Mouse (Mus musculus): ENCODE measurements at regions not wholly inside any gene's neighbourhood (a gene's known extent, or its start where the extent isn't known, plus 50 kb on each side); places are given as distances from the start of the nearest gene placed in this dataset.

- no peak for DNase-seq
These were observed 580.2 kb downstream of the Zfp706 start for GRCm38 (mm10) chr15:36427334-36427733.

GRCm38 (mm10) chr15:36425902-36426301 is 581.7 kb downstream of the Zfp706 start:
- no peak for DNase-seq

GRCm38 (mm10) chr15:36424047-36424446 is 583.5 kb downstream of the Zfp706 start:
- DNase-seq, result no peak

- DNase-seq, result no peak
These were observed 584.8 kb downstream of the Zfp706 start for GRCm38 (mm10) chr15:36422781-36423180.

- DNase-seq, result no peak
These were observed 587.6 kb downstream of the Zfp706 start for GRCm38 (mm10) chr15:36419943-36420480.

GRCm38 (mm10) chr15:36417426-36417825 is 590.1 kb downstream of the Zfp706 start:
- DNase-seq, result no peak

GRCm38 (mm10) chr15:36415552-36416249 is 591.9 kb downstream of the Zfp706 start:
- no peak for DNase-seq

GRCm38 (mm10) chr15:36412016-36412415 is 595.6 kb downstream of the Zfp706 start:
- DNase-seq, result no peak

- no peak for DNase-seq
These were observed 602.1 kb downstream of the Zfp706 start for GRCm38 (mm10) chr15:36405446-36405845.

- peak; percentile 18 for DNase-seq
These were observed 604.0 kb downstream of the Zfp706 start for GRCm38 (mm10) chr15:36403336-36404119.

GRCm38 (mm10) chr15:36402051-36402450 is 605.5 kb downstream of the Zfp706 start:
- no peak for DNase-seq

- no peak for DNase-seq
These were observed 607.2 kb downstream of the Zfp706 start for GRCm38 (mm10) chr15:36400311-36400840.

- DNase-seq, result no peak
These were observed 608.1 kb downstream of the Zfp706 start for GRCm38 (mm10) chr15:36399355-36400012.

- no peak for DNase-seq
These were observed 609.2 kb downstream of the Zfp706 start for GRCm38 (mm10) chr15:36398099-36398982.

GRCm38 (mm10) chr15:36396791-36397190 is 610.8 kb downstream of the Zfp706 start:
- no peak for DNase-seq

- DNase-seq, result no peak
These were observed 611.3 kb downstream of the Zfp706 start for GRCm38 (mm10) chr15:36396245-36396644.

GRCm38 (mm10) chr15:36395672-36396050 is 611.9 kb downstream of the Zfp706 start:
- no peak for DNase-seq

- DNase-seq, result no peak
These were observed 612.5 kb downstream of the Zfp706 start for GRCm38 (mm10) chr15:36394914-36395671.

GRCm38 (mm10) chr15:36389775-36390174 is 617.8 kb downstream of the Zfp706 start:
- DNase-seq, result no peak

- DNase-seq, result no peak
These were observed 626.3 kb downstream of the Zfp706 start for GRCm38 (mm10) chr15:36381228-36381671.
